Mouse (Mus musculus): ENCODE results near the gene Gpx4.

DNA sequence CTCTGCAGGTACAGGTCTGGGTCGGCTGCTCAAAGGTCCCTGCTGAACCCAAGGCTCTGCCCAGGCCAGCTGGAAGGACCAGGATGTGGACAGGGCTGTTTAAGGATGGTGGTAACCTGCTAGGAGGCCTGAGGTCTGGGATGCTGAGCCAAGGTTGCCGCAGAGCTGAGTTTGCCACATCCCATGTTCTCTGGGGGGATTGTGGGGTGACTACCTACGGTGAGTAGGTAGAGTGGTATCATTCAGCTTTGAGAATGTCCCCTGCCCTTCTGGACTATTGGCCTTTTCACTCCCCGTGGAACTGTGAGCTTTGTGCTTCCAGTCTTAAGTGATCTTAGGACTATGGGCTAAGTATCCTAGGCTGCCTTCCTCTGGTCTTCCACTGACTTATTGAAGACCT, 9.5 kb downstream of the Gpx4 start:
- TF ChIP-seq MAX (IDR thresholded peaks at IDR 0.05; ENCODE audit: low read depth): no peak
- no peak for TF ChIP-seq CEBPB (IDR thresholded peaks at IDR 0.05; ENCODE audit: insufficient read depth, poor library complexity, severe bottlenecking)
- no peak for TF ChIP-seq E2F4 (IDR thresholded peaks at IDR 0.05; ENCODE audit: insufficient read depth)
- peak; percentile 36 for TF ChIP-seq POLR2A (IDR thresholded peaks at IDR 0.05; ENCODE audit: insufficient read length, low read depth)
- no peak for TF ChIP-seq TCF12 (IDR thresholded peaks at IDR 0.05; ENCODE audit: insufficient read depth, poor library complexity, severe bottlenecking)
- TF ChIP-seq MYOD1 (IDR thresholded peaks at IDR 0.05; ENCODE audit: control insufficient read depth in 1 of 3, insufficient read length in 2 of 3, low read depth in 2 of 3): no peak
- no peak for TF ChIP-seq MYOG (IDR thresholded peaks at IDR 0.05; ENCODE audit: control insufficient read depth in 1 of 3, insufficient read depth in 1 of 3, insufficient read length in 2 of 3, low read depth in 2 of 3)
- no peak for TF ChIP-seq USF1 (IDR thresholded peaks at IDR 0.05; ENCODE audit: low read depth)
- peak; percentile 76 for TF ChIP-seq POLR2AphosphoS2 (IDR thresholded peaks at IDR 0.05; ENCODE audit: insufficient read length, low read depth)
- TF ChIP-seq SRF (IDR thresholded peaks at IDR 0.05; ENCODE audit: control insufficient read depth, insufficient read length, low read depth): no peak
- TF ChIP-seq REST (IDR thresholded peaks at IDR 0.05; ENCODE audit: insufficient read depth, insufficient read length): no peak
- no peak for TF ChIP-seq TCF3 (IDR thresholded peaks at IDR 0.05; ENCODE audit: insufficient read length, low read depth)
